Mouse (Mus musculus) lung, adult 18-20 months (tissue): ENCODE data around the gene Cers6.

ENCODE experiments used
- DNase-seq, 2 experiments: peaks; one replicate each; pipeline ENCODE4 v3.0.0; 2022; ENCODE audit warnings: mixed read lengths in 2 of 2

The Cers6 gene

DNA sequence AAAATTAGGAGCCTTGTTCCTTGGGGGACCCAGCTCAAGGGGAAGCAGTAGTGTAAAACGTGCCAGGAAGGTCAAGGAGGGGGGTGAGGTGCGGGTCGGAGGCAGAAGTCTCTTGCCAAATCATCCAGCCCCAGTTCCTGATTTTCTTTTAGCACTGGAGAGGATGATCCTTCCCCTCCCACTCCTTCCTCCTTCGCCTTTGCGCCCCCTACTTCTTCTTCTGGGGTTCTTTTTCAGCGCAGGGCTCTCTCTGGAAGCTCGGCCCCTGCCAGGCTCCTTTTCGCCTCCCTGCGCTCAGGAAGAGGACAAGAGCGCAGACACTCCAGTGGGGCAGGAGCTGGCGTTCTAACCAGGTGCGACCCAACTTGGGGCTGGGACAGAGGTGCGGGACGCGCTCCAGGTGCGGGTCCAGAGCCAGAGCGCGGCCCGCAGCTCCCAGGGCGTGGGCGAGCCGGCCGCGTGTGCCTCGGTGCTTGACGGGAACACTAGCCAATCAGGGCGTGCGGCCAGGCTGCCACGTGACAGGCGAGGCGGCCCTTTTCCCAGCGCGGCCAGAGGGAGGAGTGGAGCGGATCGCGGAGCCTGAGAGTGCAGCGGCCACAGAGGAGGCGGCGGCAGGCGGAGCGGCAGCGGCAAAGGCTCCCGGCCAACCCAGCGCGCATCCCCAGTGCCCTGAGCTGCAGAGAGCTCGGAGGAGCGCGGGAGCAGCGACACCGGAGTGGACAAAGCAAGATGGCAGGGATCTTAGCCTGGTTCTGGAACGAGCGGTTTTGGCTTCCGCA is at the start of gene Cers6:
Gene Cers6 (plus strand): TSS at position 538 of the 782 bp plus-strand sequence.
- peak; percentile 95 for DNase-seq

- no peak for DNase-seq
Measured at GRCm38 (mm10) chr2:68814409-68814808, 46.8 kb upstream of the Cers6 start.

DNA sequence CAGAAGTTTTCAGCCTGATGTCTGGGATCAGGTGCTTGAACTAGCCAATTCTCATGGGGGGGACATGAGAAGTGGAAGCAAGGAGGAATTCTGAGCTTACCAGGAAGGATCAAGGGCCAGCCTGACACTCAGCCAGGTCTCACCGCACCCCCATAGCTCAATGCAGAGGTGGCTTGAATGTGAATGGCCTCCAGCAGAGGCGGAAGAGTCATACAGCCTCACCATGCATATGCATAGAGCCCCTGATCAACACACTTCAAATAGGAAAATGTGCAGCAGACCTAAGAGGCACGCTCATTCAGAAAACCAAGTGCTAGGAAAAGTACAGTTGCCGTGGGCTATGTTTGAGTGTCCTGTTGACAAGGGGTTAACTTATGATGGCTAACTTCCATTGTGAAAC is 42.2 kb upstream of the Cers6 start:
- DNase-seq = no peak

DNA sequence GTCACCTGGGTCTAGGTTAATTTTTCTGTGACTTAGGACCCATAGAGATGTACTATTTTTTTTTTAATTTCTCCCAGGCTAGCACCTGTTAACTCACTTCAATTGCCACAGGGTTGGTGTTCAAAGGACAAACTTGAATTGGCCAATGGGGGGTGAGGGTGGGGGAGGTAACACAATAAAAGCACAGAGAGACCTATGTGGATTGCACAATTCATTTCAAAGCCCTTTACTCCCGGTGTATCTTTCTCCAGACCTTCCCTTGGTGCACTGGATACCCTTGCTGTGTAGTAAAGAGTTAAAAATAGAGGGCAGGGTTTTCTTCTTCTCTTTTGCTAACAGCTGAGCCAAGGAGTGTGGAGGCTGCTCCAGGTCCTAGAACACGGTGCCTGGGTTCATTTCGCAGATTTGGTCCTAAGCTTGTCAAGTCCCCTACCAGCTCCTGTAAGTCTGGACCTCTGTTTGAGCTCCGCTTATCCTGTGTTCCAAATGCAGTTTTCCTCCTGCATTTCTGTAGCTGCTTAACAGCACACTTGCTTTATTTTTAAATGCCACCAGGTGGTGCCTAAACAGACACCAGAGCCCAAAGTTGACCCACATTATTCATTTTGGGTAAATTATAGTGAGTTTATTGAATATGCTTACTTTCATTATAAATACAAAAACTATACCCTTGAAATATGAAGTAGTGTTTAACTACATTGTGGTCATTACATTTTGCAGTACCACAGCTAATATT is 38.9 kb upstream of the Cers6 start:
- no peak for DNase-seq

DNA sequence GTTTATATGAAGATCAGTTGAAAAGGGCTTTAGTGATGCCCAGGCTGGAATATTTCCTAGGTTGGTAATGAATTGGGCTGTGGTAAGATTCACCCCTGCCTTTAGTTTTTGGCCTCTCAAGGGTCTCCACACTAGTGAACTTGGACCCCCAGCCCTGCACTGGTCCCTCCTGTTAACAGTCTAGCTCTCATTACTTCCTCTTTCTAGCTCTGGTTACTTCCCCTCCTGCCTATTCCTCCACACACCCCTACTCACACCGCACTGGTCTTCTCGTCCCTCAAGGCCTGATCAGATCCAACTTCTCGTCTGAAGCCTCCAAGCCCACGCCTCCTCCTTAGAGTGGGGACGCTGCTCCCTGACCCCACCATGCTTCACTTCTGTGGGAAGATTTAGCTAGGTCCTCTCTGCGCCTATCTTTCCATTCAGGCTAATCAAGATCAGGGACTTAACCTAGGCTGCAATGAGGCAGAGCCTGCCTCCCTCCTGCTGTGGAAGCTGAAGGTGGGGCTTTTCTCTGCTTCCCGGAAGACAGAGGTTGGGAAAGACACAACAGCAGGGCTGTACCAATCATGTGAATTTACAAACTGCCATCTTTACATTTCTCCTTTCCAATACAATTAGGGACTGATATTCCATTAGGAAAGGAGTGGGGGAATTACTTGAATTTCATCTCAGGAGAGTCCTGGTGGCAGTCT is 35.8 kb upstream of the Cers6 start:
- peak; percentile 13 to 14 for DNase-seq

DNA sequence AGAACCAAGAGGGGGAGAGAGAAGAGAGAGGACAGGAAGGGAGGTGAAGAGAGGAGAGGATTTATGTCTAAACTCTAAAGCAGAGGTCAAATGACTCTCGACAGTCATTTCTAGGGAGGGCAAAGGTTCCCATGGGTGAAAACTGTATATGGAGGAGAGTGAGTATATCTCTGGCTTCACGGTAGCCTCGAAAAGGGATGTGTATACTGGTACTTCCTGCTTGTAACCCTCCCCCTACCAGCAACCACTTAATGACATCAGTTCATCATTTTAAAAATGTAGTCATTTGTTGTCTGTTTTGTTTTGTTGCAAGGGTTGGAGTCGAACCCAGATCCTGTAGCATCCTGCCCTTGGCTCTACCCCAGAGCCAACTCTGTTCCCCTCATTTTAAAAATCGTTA is 17.9 kb upstream of the Cers6 start:
- DNase-seq = no peak

- DNase-seq = peak; percentile 20 to 44
Measured at GRCm38 (mm10) chr2:68844530-68844929, 16.7 kb upstream of the Cers6 start.

- peak; percentile 29 to 51 for DNase-seq
Measured at GRCm38 (mm10) chr2:68845002-68845740, 16.1 kb upstream of the Cers6 start.

DNA sequence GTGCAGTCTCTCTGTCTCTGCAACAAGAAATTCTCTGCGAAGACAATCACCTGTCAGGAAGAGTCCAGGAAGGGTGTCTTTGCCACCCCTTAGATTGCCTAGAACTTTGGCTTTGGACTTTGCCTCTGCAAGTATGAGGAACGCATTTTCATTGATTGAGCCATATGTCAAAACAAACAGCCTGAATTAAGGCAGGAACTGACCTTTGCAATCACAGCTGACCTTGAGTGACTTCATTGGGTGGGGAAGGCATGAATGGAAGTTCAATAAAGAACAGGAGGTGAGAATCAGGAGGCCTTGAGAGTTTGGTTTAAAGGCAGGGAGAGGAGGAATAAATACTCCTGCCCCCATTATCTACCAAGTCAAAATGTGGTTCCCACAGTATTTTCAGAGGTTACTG is 850 bp upstream of the Cers6 start:
- no peak for DNase-seq

GRCm38 (mm10) chr2:68861721-68862463 is 651 bp downstream of the Cers6 start:
- DNase-seq = peak; percentile 33 to 47

- DNase-seq = no peak
Measured at GRCm38 (mm10) chr2:68862464-68863266, 1.4 kb downstream of the Cers6 start.

DNA sequence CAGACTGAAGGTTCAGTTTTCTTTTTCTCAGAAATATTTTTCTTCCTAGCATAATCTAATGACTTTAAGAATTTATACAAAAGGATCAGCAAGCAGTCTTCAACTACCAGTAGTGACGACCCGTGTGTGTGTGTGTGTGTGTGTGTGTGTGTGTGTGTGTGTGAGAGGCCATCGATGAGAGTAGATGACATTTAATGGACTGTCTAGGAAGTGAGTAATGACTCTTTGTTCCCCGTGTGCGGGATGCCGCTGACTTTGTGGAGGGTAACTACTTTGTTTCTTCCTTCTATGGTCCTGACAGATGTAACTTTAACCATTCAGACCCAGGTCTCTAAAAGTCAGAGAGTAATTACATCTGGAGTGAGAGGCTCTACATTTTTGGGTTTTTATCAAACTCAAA is 2.3 kb downstream of the Cers6 start:
- no peak for DNase-seq

- no peak for DNase-seq
Measured at GRCm38 (mm10) chr2:68864366-68864765, 3.1 kb downstream of the Cers6 start.

GRCm38 (mm10) chr2:68867148-68867547 is 5.9 kb downstream of the Cers6 start:
- no peak for DNase-seq

DNA sequence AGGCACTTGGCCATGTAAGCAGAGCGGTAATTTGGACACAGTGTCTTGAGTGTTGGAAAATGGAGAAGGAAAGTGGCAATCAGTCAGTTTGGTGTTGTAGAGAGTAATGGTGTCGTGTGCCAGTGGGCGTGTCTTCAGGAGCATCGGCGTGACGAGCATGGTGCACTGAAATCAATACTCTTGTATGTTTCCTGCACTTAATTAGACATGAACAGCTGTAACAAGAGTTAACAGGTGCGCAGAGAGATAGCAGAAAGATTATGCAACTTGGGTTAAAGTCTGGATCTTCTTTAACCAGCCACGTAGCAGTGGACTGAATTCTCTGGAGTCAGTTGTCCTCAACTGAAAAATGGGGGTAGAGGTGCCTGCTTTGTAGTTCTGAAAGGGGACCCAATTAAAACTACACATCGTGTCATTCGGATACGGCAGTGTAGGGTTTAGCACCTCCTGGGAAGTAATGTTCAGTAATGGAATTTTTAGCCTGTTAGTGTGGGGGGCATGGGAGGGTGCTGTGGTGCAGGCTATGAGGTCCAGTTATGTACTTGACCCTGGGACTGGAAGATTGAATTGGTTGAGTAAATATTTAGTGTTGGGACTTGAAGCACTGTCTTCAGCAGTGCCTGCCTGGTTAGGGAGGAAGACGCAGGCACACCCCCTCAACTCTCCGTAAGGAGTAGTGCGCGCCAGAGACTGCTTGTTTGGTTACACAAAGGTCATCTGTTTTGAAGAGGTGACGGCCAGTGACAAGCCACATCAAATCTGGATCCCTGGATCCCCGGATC is 9.9 kb downstream of the Cers6 start:
- no peak for DNase-seq

- no peak for DNase-seq
Measured at GRCm38 (mm10) chr2:68873086-68873485, 11.8 kb downstream of the Cers6 start.

GRCm38 (mm10) chr2:68873653-68874441 is 12.6 kb downstream of the Cers6 start:
- DNase-seq = peak in 1 of 2 experiments; percentile 24

GRCm38 (mm10) chr2:68874575-68874974 is 13.3 kb downstream of the Cers6 start:
- no peak for DNase-seq

DNA sequence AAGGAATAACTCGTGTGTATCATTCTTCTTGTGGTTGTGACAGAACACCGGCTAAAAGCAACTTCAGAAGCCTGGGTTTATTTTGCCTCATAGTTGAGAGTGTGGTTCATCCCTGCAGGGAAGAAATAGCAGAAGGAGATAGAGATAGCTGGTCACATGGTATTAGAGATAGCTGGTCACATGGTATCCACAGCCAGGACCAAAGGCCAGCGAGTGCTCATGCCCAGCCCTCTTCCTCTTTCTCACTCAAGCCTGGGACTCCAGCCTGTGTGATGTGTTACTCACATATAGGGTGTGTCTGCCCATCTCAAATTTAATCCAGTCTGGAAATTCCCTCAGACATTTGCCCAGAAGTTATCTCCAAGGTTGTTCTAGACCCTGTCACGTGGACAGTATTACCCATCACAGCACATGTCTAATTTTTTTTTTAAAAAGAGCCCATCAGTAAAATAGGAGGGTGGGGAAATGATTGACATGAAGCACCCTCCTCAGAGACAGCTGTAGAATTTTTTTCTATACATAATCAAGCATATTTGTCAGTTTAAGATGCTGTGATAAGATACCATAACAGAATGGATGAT is 17.9 kb downstream of the Cers6 start:
- no peak for DNase-seq
